Mouse (Mus musculus) gastrocnemius, adult 2 months (tissue): ENCODE measurements around the gene Nlk. TPM values are rescaled to one million over a fixed set of nuclear protein-coding genes. Genes with fewer than 3 reads are reported as not detected.
"Not testable (repeated sequence)": the region's sequence is repeated elsewhere in the genome, so short reads cannot be mapped to it uniquely, and the experiment has no call there.

Source experiments
- DNase-seq: peaks from one replicate; pipeline ENCODE4 v3.0.0; 2022
- H3K27ac ChIP-seq: fragments of 200-600 bp; 2 replicates; pipeline ENCODE4 v1.8.1; 2022; ENCODE audit warnings: mild to moderate bottlenecking
- H3K4me3 ChIP-seq: fragments of 200-600 bp; 2 replicates; pipeline ENCODE4 v1.8.1; 2022; ENCODE audit warnings: mild to moderate bottlenecking, moderate library complexity
- CTCF ChIP-seq: fragments of 200-600 bp; IDR thresholded peaks from 2 replicates; pipeline ENCODE4 v1.8.1; 2022; ENCODE audit warnings: antibody characterized with exemption, mild to moderate bottlenecking, moderate library complexity
- intact Hi-C: fragments of 180-260 bp; cut with DNase I; formaldehyde crosslinking; loops from one replicate; pipeline ENCODE4 v1.15.1; 2025
- total RNA-seq, 2 experiments: library from RNA; stranded (reverse); gene quantifications; 2 replicates each; pipeline ENCODE4 v1.2.3; 2021

The Nlk gene
- total RNA-seq, 2 experiments from 2014 or later, result 8.1 to 10.0 TPM

GRCm38 (mm10) chr11:78663916-78664315 is 33.3 kb downstream of the Nlk start:
- no peak for DNase-seq
- intact Hi-C loops, result no loop called here
- no peak overlapping the region for H3K4me3 ChIP-seq
- TF ChIP-seq CTCF, result no peak
- H3K27ac ChIP-seq, result no peak overlapping the region

GRCm38 (mm10) chr11:78649143-78649542 is 48.0 kb downstream of the Nlk start:
- no peak overlapping the region for H3K27ac ChIP-seq
- intact Hi-C loops, result no loop called here
- no peak overlapping the region for H3K4me3 ChIP-seq
- no peak for TF ChIP-seq CTCF
- DNase-seq, result no peak

DNA sequence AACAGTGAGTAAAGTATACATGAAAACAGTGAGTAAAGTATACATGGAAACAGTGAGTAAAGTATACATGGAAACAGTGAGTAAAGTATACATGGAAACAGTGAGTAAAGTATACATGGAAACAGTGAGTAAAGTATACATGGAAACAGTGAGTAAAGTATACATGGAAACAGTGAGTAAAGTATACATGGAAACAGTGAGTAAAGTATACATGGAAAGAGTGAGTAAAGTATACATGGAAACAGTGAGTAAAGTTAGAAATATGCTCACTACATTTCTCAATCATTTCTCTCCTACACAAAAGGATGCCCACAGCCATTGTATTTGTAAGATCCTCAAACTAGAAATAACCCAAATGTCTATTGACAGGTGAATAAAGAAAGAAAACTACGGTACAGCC is 48.8 kb downstream of the Nlk start:
- DNase-seq, intact Hi-C loops, H3K4me3 ChIP-seq, H3K27ac ChIP-seq: not testable (repeated sequence)

DNA sequence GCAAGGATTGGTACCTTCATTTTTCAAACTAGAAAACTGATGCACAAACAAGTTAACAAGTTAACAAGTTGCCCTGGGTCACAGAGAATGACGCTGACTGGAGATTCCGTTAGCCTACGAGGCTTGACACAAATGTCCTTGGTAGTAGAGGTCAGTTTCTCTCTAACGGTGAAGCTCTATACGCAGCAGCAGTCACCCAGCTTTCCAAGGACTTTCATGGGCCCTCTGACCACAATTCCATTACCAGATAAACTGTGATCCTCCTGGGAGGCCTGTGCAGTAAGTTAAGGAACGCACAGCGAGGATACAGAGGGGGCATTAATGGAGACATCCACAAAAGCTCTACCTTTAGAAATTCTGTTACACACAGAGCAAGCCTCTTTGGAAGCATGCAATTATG is 53.4 kb downstream of the Nlk start:
- TF ChIP-seq CTCF, result no peak
- intact Hi-C loops, result no loop called here
- DNase-seq, result no peak
- Histone ChIP-seq H3K27ac (no peak overlapping the region), H3K4me3 (no peak overlapping the region)

DNA sequence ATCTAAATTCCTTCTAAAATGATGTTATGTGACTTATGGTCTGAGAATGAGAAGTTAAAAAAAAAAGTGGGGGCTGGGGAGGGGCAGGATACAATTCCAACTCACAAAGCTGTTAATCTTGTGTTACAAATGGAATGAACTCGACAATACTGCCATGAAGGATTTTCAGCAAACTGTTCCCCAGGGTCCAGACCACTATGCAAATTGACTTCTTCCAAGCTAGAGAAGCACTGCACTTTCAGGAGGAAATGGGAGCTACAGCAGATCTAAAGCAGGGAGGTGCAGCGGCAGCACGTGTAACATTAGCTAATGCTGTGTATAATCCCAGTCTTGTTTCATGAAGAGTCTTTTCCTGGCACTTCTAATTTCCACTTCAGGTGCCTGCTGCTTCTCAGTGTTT is 55.0 kb downstream of the Nlk start:
- no peak overlapping the region for H3K4me3 ChIP-seq
- DNase-seq, result no peak
- no peak overlapping the region for H3K27ac ChIP-seq
- no peak for TF ChIP-seq CTCF
- intact Hi-C loops, result no loop called here

DNA sequence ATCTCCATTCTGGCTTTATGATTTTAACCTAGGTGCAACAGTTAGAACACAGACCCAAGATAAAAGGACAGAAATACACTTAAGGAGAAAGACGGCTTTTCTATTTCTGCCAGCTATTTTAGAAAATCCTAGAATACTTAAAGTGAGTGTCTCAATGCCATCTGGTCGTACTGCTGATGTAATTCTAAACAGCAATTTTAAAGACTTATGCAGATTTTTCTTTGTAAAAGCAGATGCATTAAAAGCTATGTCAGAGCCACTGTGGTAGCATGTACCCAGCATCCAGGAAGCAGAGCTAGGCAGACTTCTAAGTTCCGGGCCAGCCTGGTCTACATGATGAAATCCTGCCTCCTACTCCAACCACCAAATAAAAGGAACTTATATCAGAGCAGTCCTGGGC is 56.1 kb downstream of the Nlk start:
- intact Hi-C loops, result no loop called here
- TF ChIP-seq CTCF, result no peak
- Histone ChIP-seq H3K27ac (no peak overlapping the region), H3K4me3 (no peak overlapping the region)
- no peak for DNase-seq

- intact Hi-C loops, result no loop called here
- TF ChIP-seq CTCF, result no peak
These were observed 64.4 kb downstream of the Nlk start for GRCm38 (mm10) chr11:78632782-78633181.

GRCm38 (mm10) chr11:78628871-78629270 is 68.3 kb downstream of the Nlk start:
- Histone ChIP-seq H3K4me3 (no peak overlapping the region), H3K27ac (no peak overlapping the region)
- TF ChIP-seq CTCF, result no peak
- intact Hi-C loops, result no loop called here
- DNase-seq, result no peak

More at GRCm38 (mm10) chr11:78632782-78633181, 64.4 kb downstream of the Nlk start:
- H3K27ac ChIP-seq, result no peak overlapping the region
- DNase-seq, result no peak
- no peak overlapping the region for H3K4me3 ChIP-seq

DNA sequence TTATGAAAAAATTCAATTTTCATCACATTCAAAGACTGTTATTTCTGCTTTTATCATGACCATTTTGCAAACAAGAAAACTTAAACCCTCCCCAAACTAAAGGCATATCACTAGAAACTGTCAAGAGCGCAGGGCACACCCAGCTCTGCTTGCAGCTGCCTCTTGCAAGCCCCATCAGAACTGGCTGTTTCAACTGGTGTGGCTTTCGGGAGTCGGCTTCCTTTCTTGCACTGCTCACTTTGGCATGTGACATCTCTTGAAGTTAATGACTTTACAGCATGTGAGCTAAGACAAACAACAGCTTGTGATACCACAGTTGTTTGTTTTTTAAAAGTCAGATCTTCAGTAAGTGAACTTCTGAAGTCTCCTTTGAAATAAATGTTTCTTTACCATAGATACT is 72.8 kb downstream of the Nlk start:
- DNase-seq, result peak; percentile 31
- no peak for TF ChIP-seq CTCF
- intact Hi-C loops, result no loop called here
- Histone ChIP-seq H3K27ac (peak overlapping the region; percentile 71), H3K4me3 (no peak overlapping the region)

DNA sequence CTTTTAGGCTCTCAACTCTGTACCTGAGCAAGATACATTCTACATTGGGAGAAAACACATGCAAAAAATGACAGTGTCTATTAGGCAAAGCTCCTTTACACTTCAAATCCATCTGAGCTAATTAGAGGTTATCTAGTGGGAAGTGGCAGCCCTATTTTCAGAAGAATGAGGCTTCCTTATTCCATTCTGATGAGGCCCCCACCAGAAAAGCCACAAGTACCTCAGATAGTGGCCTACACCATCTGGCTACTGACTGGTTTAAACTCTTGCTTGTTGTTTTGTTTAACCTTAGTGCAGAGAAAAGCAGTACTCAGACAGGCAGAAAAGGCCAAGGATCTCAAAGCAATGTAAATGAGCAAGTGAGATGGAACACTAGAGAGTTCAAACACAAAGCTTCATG is 75.2 kb downstream of the Nlk start:
- Histone ChIP-seq H3K4me3 (no peak overlapping the region), H3K27ac (no peak overlapping the region)
- DNase-seq, result no peak
- TF ChIP-seq CTCF, result no peak
- intact Hi-C loops, result no loop called here

DNA sequence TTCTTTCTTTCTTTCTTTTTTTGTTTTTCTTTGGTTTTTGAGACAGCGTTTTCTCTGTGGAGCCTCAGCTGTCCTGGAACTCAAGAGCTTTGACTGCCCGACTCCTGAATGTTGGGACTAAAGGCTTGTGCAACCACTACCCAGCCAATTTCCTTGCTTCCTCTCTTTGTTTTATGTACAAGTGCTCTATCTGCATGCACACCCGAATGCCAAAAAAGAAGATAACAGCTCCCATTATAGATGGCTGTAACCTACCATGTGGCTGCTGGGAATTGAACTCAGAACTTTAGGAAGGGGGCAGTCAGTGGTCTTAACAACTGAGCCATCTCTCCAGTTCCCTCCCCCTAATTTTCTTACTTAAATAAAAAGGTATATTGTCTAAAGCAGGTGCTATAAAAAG is 77.0 kb downstream of the Nlk start:
- H3K27ac ChIP-seq, result no peak overlapping the region
- no peak overlapping the region for H3K4me3 ChIP-seq
- intact Hi-C loops, result no loop called here
- no peak for DNase-seq
- TF ChIP-seq CTCF, result no peak

DNA sequence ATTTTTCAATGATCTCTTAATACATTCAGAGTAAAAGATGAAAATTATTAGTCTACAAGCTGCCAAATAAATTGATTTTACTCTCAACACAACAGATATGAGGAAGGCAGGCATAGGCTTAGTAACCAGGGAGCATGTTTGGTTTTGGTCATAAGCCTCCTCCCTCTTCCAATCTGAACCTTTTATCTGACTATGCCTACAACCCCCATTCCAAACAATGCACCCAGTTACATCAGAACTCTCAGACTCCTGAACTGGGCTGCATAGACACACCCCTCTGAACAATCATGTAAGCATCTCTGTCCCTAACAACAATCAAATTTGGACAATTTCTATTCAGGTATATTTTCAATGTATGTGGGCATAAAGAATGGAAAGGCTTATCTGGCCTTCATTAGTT is 85.9 kb downstream of the Nlk start:
- Histone ChIP-seq H3K4me3 (no peak overlapping the region), H3K27ac (no peak overlapping the region)
- TF ChIP-seq CTCF, result no peak
- DNase-seq, result no peak
- intact Hi-C loops, result no loop called here

DNA sequence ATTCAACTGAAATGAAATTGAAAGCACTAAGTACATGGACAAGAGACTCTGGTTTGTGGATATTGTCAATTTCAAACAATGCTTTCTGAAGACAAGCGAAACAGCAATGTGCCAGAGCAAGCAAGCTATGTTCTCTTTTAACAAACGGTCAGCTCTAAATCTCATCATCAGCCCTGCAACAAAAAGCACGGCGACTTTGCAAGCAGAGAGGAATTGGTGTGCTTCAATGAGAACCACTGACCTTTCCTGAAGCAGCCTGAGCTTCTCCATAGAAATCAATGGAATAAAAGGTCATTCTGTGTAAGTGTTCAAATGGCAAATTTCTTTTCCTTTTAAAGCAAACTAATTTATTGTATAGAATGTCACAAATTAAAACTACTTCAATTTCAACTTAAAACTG is 87.5 kb downstream of the Nlk start:
- intact Hi-C loops, result no loop called here
- H3K27ac ChIP-seq, result no peak overlapping the region
- no peak overlapping the region for H3K4me3 ChIP-seq
- TF ChIP-seq CTCF, result no peak
- no peak for DNase-seq

DNA sequence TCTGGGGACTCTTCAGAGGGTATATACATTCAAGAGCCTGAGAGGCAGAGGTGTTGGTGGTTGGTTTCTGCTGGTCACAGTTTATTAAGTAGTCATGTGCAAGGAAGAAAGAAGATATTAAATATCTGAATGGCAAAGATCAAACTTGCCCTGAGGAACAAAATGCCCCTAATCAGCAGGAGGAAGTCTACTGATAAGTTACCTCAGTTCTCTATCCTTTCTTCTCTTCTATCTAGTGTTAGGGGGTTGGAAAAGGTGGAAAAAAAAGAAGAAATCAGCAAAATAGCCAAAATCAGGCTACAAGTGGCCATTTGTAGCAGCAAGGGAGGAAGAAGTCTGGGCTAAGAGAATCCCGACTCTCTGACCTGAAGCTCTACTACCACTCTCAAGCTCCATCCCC is 92.3 kb downstream of the Nlk start:
- intact Hi-C loops, result no loop called here
- Histone ChIP-seq H3K27ac (no peak overlapping the region), H3K4me3 (no peak overlapping the region)
- TF ChIP-seq CTCF, result no peak
- DNase-seq, result no peak

DNA sequence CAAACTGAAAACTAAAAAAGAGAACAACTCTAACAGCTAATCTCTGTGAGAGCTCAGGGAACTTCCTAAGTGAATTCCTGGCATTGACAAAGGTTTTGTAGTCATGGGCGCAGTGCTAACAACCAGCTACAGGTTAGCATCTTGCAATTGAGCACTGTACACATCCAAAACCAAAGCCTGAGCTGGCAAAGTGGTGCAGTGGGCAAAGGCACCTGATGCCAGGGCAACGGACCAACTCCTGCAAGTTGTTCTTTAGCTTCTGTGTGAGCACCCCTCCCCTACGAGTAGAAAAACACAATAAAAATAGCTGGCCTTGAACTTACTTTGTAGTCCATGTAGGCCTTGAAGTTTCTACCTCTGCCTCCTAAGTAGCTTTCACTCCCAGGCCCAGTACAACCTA is 94.4 kb downstream of the Nlk start:
- DNase-seq, result no peak
- intact Hi-C loops, result no loop called here
- H3K27ac ChIP-seq, result no peak overlapping the region
- no peak for TF ChIP-seq CTCF
- no peak overlapping the region for H3K4me3 ChIP-seq
